Mouse (Mus musculus) brown adipose tissue, adult 24 weeks (tissue): ENCODE measurements at regions not wholly inside any gene's neighbourhood (a gene's known extent, or its start where the extent isn't known, plus 50 kb on each side); places are given as distances from the start of the nearest gene placed in this dataset.
A peak's percentile ranks its signal among the peaks of the same experiment; 100 is the strongest.

ENCODE experiments used
- H3K27ac ChIP-seq: fragments of 200-500 bp; replicated peaks from 2 replicates; pipeline ENCODE4 v1.5.1; 2012; ENCODE audit warnings: low read depth, mild to moderate bottlenecking, low read length
- H3K4me1 ChIP-seq: fragments of 200-500 bp; 2 replicates; pipeline ENCODE4 v1.6.1; 2012; ENCODE audit warnings: low read length, mixed read lengths; ENCODE audit not compliant: control insufficient read depth, insufficient read depth, insufficient read length
- H3K4me3 ChIP-seq: fragments of 200-500 bp; 2 replicates; pipeline ENCODE4 v1.5.1; 2012; ENCODE audit warnings: low read depth, mild to moderate bottlenecking, low read length, moderate library complexity; ENCODE audit not compliant: insufficient read depth

- peaks cover 5% of the 10 kb centered on the region for H3K4me1 ChIP-seq
- no peak overlapping the region for H3K4me3 ChIP-seq
- peak overlapping the region; percentile 93 for H3K27ac ChIP-seq
Measured at GRCm38 (mm10) chrX:167152611-167153010, 56.5 kb downstream of the Tmsb4x start.

GRCm38 (mm10) chrX:167151341-167151740, 57.8 kb downstream of the Tmsb4x start:
- Histone ChIP-seq H3K27ac (peak overlapping the region; percentile 93), H3K4me1 (peaks cover 5% of the 10 kb centered on the region), H3K4me3 (no peak overlapping the region)

- no peak overlapping the region for H3K4me3 ChIP-seq
- H3K27ac ChIP-seq = no peak overlapping the region
- peaks cover 9% of the 10 kb centered on the region for H3K4me1 ChIP-seq
Measured at GRCm38 (mm10) chrX:167149400-167149799, 59.7 kb downstream of the Tmsb4x start.

GRCm38 (mm10) chrX:167146513-167147360, 62.4 kb downstream of the Tmsb4x start:
- peak overlapping the region; percentile 76 for H3K27ac ChIP-seq
- peaks cover 4% of the 10 kb centered on the region; the same call in 1 of the 2 replicates for H3K4me1 ChIP-seq
- no peak overlapping the region for H3K4me3 ChIP-seq

GRCm38 (mm10) chrX:167145508-167146182, 63.5 kb downstream of the Tmsb4x start:
- Histone ChIP-seq H3K4me1 (peaks cover 4% of the 10 kb centered on the region; the same call in 1 of the 2 replicates), H3K4me3 (no peak overlapping the region), H3K27ac (peak overlapping the region; percentile 76)

- H3K4me3 ChIP-seq = no peak overlapping the region
- H3K4me1 ChIP-seq = no peaks in the 10 kb centered on the region
- no peak overlapping the region for H3K27ac ChIP-seq
Measured at GRCm38 (mm10) chrX:167139110-167139509, 70.0 kb downstream of the Tmsb4x start.

- no peak overlapping the region; the same call in 1 of the 2 replicates for H3K27ac ChIP-seq
- H3K4me3 ChIP-seq = no peak overlapping the region
- H3K4me1 ChIP-seq = no peaks in the 10 kb centered on the region
Measured at GRCm38 (mm10) chrX:167134250-167134649, 74.9 kb downstream of the Tmsb4x start.

GRCm38 (mm10) chrX:167132989-167133395, 76.1 kb downstream of the Tmsb4x start:
- Histone ChIP-seq H3K4me1 (no peaks in the 10 kb centered on the region), H3K4me3 (no peak overlapping the region), H3K27ac (no peak overlapping the region)

- H3K27ac ChIP-seq = no peak overlapping the region
Measured at GRCm38 (mm10) chrX:167131317-167131716, 77.8 kb downstream of the Tmsb4x start.

GRCm38 (mm10) chrX:167130601-167131000, 78.5 kb downstream of the Tmsb4x start:
- H3K4me3 ChIP-seq = no peak overlapping the region
- H3K4me1 ChIP-seq = no peaks in the 10 kb centered on the region
- H3K27ac ChIP-seq = no peak overlapping the region

More at GRCm38 (mm10) chrX:167131317-167131716, 77.8 kb downstream of the Tmsb4x start:
- Histone ChIP-seq H3K4me1 (no peaks in the 10 kb centered on the region), H3K4me3 (no peak overlapping the region)

GRCm38 (mm10) chrX:167119288-167119687, 89.8 kb downstream of the Tmsb4x start:
- Histone ChIP-seq H3K4me3 (no peak overlapping the region), H3K4me1 (no peaks in the 10 kb centered on the region), H3K27ac (no peak overlapping the region)

- Histone ChIP-seq H3K27ac (no peak overlapping the region), H3K4me3 (no peak overlapping the region), H3K4me1 (peaks cover 3% of the 10 kb centered on the region; the same call in 1 of the 2 replicates)
Measured at GRCm38 (mm10) chrX:167115096-167115495, 94.0 kb downstream of the Tmsb4x start.

- H3K27ac ChIP-seq = peak overlapping the region; percentile 27; the same call in 1 of the 2 replicates
- H3K4me1 ChIP-seq = peaks cover 3% of the 10 kb centered on the region; the same call in 1 of the 2 replicates
- no peak overlapping the region for H3K4me3 ChIP-seq
Measured at GRCm38 (mm10) chrX:167111059-167111871, 97.8 kb downstream of the Tmsb4x start.

- H3K4me3 ChIP-seq = no peak overlapping the region
- H3K27ac ChIP-seq = peak overlapping the region; percentile 78
- peaks cover 11% of the 10 kb centered on the region; the same call in 1 of the 2 replicates for H3K4me1 ChIP-seq
Measured at GRCm38 (mm10) chrX:167108356-167108755, 100.8 kb downstream of the Tmsb4x start.

GRCm38 (mm10) chrX:167107469-167107868, 101.6 kb downstream of the Tmsb4x start:
- Histone ChIP-seq H3K4me1 (peaks cover 12% of the 10 kb centered on the region; the same call in 1 of the 2 replicates), H3K27ac (peak overlapping the region; percentile 78), H3K4me3 (no peak overlapping the region)
